Mouse (Mus musculus) ES-E14 (cell line): ENCODE data around the gene Rabgap1l.

Source experiments
- CHD2 ChIP-seq: IDR thresholded peaks from 2 replicates; pipeline ENCODE4 v1.6.1; 2014; ENCODE audit warnings: mild to moderate bottlenecking, low read depth, low read length, inconsistent platforms
- HCFC1 ChIP-seq: IDR thresholded peaks from 2 replicates; pipeline ENCODE4 v1.6.1; 2012; ENCODE audit warnings: low read length, inconsistent platforms, borderline replicate concordance; ENCODE audit not compliant: insufficient read depth
- MAFK ChIP-seq: IDR thresholded peaks from 2 replicates; pipeline ENCODE4 v1.6.1; 2014; ENCODE audit warnings: mild to moderate bottlenecking, low read depth, low read length, inconsistent platforms; ENCODE audit not compliant: insufficient read depth
- ZNF384 ChIP-seq: IDR thresholded peaks from 2 replicates; pipeline ENCODE4 v1.6.1; 2012; ENCODE audit warnings: low read depth, low read length, inconsistent platforms

- TF ChIP-seq HCFC1 (no peak), CHD2 (peak; percentile 58; the same call in 1 of the 2 replicates), MAFK (no peak), ZNF384 (no peak)
Measured at GRCm38 (mm10) chr1:160209844-160210243, 583.2 kb downstream of the Rabgap1l start.
